Mouse (Mus musculus): Measurements from ENCODE around the gene Bckdha. TPM values are rescaled to one million over a fixed set of nuclear protein-coding genes. Genes with fewer than 3 reads are reported as not detected.

Gene Bckdha
- polyA plus RNA-seq, 1 experiment: 81.4 TPM

GRCm38 (mm10) chr7:25632679-25633078, 26.1 kb downstream of the Bckdha start:
- Histone ChIP-seq H3K4me1 (ENCODE audit: control insufficient read depth, insufficient read depth, insufficient read length) (peaks cover 53% of the 10 kb centered on the region), H3K4me3 (ENCODE audit: extremely low read depth, insufficient read depth, insufficient read length) (no peak overlapping the region), H3K36me3 (ENCODE audit: control insufficient read depth, insufficient read depth, low read length) (peaks cover 23% of the 10 kb centered on the region), H3K27ac (ENCODE audit: insufficient read depth, low read length) (peak overlapping the region; percentile 86), H3K27me3 (ENCODE audit: control insufficient read depth, insufficient read depth, low read length) (no peaks in the 10 kb centered on the region)
- no peak for TF ChIP-seq POLR2A (IDR thresholded peaks at IDR 0.05; ENCODE audit: low read depth, low read length)
- TF ChIP-seq CTCF (IDR thresholded peaks at IDR 0.05; ENCODE audit: extremely low read depth, insufficient read depth, insufficient read length, insufficient replicate concordance): no peak
- no peak for DNase-seq (ENCODE audit: low read depth in 1 of 2, low spot score in 2 of 2)
- 8% methylated on average over 5 of the region's 5 CpGs for WGBS

GRCm38 (mm10) chr7:25628323-25628620, 30.5 kb downstream of the Bckdha start:
- Histone ChIP-seq H3K36me3 (ENCODE audit: control insufficient read depth, insufficient read depth, low read length) (peaks cover 33% of the 10 kb centered on the region), H3K27ac (ENCODE audit: insufficient read depth, low read length) (peak overlapping the region; percentile 75), H3K4me1 (ENCODE audit: control insufficient read depth, insufficient read depth, insufficient read length) (peaks cover 36% of the 10 kb centered on the region), H3K4me3 (ENCODE audit: extremely low read depth, insufficient read depth, insufficient read length) (peak overlapping the region; percentile 63), H3K27me3 (ENCODE audit: control insufficient read depth, insufficient read depth, low read length) (no peaks in the 10 kb centered on the region)
- TF ChIP-seq CTCF (IDR thresholded peaks at IDR 0.05; ENCODE audit: extremely low read depth, insufficient read depth, insufficient read length, insufficient replicate concordance) (no peak), POLR2A (IDR thresholded peaks at IDR 0.05; ENCODE audit: low read depth, low read length) (no peak)
- no peak for DNase-seq (ENCODE audit: low read depth in 1 of 2, low spot score in 2 of 2)
- 77% methylated on average over 8 of the region's 8 CpGs for WGBS

- Histone ChIP-seq H3K4me1 (ENCODE audit: control insufficient read depth, insufficient read depth, insufficient read length) (peaks cover 30% of the 10 kb centered on the region), H3K27me3 (ENCODE audit: control insufficient read depth, insufficient read depth, low read length) (no peaks in the 10 kb centered on the region), H3K36me3 (ENCODE audit: control insufficient read depth, insufficient read depth, low read length) (peaks cover 34% of the 10 kb centered on the region), H3K27ac (ENCODE audit: insufficient read depth, low read length) (peak overlapping the region; percentile 79), H3K4me3 (ENCODE audit: extremely low read depth, insufficient read depth, insufficient read length) (peak overlapping the region; percentile 63)
- no peak for TF ChIP-seq CTCF (IDR thresholded peaks at IDR 0.05; ENCODE audit: extremely low read depth, insufficient read depth, insufficient read length, insufficient replicate concordance)
- no peak; the same call in 1 of the 2 replicates for TF ChIP-seq POLR2A (IDR thresholded peaks at IDR 0.05; ENCODE audit: low read depth, low read length)
- DNase-seq (ENCODE audit: low read depth in 1 of 2, low spot score in 2 of 2): peak in 1 of 2 experiments; percentile 62
- 19% methylated on average over 38 of the region's 38 CpGs for WGBS
Observed at GRCm38 (mm10) chr7:25627431-25628322, 31.1 kb downstream of the Bckdha start.

- WGBS: 21% methylated on average over 29 of the region's 29 CpGs
- Histone ChIP-seq H3K27me3 (ENCODE audit: control insufficient read depth, insufficient read depth, low read length) (no peaks in the 10 kb centered on the region), H3K4me1 (ENCODE audit: control insufficient read depth, insufficient read depth, insufficient read length) (peaks cover 21% of the 10 kb centered on the region), H3K36me3 (ENCODE audit: control insufficient read depth, insufficient read depth, low read length) (peaks cover 40% of the 10 kb centered on the region), H3K27ac (ENCODE audit: insufficient read depth, low read length) (peak within 1 kb of the TSS; percentile 79), H3K4me3 (ENCODE audit: extremely low read depth, insufficient read depth, insufficient read length) (peak within 1 kb of the TSS; percentile 63)
- TF ChIP-seq POLR2A (IDR thresholded peaks at IDR 0.05; ENCODE audit: low read depth, low read length) (no peak), CTCF (IDR thresholded peaks at IDR 0.05; ENCODE audit: extremely low read depth, insufficient read depth, insufficient read length, insufficient replicate concordance) (no peak)
- DNase-seq (ENCODE audit: low read depth in 1 of 2, low spot score in 2 of 2): peak in 1 of 2 experiments; percentile 56
Observed at GRCm38 (mm10) chr7:25626509-25627430, 32.0 kb downstream of the Bckdha start, which contains the start of gene B3gnt8. TSS of gene B3gnt8 (plus strand) at chr7:25626654.

- no peak for TF ChIP-seq POLR2A (IDR thresholded peaks at IDR 0.05; ENCODE audit: low read depth, low read length)
- TF ChIP-seq CTCF (IDR thresholded peaks at IDR 0.05; ENCODE audit: extremely low read depth, insufficient read depth, insufficient read length, insufficient replicate concordance): peak; percentile 48; the same call in 1 of the 2 replicates
- DNase-seq (ENCODE audit: low read depth in 1 of 2, low spot score in 2 of 2): peak in 1 of 2 experiments; percentile 61
- peaks cover 20% of the 10 kb centered on the region for H3K4me1 ChIP-seq (ENCODE audit: control insufficient read depth, insufficient read depth, insufficient read length)
- 85% methylated on average over 10 of the region's 10 CpGs for WGBS
- no peak overlapping the region for H3K4me3 ChIP-seq (ENCODE audit: extremely low read depth, insufficient read depth, insufficient read length)
- no peak overlapping the region for H3K27ac ChIP-seq (ENCODE audit: insufficient read depth, low read length)
- peaks cover 40% of the 10 kb centered on the region for H3K36me3 ChIP-seq (ENCODE audit: control insufficient read depth, insufficient read depth, low read length)
- H3K27me3 ChIP-seq (ENCODE audit: control insufficient read depth, insufficient read depth, low read length): no peaks in the 10 kb centered on the region
Observed at GRCm38 (mm10) chr7:25625594-25626250, 33.1 kb downstream of the Bckdha start.

GRCm38 (mm10) chr7:25624851-25625250, 33.9 kb downstream of the Bckdha start:
- H3K27me3 ChIP-seq (ENCODE audit: control insufficient read depth, insufficient read depth, low read length): no peaks in the 10 kb centered on the region
- 56% methylated on average over 5 of the region's 5 CpGs for WGBS
- H3K27ac ChIP-seq (ENCODE audit: insufficient read depth, low read length): peak overlapping the region; percentile 49
- peaks cover 33% of the 10 kb centered on the region for H3K36me3 ChIP-seq (ENCODE audit: control insufficient read depth, insufficient read depth, low read length)
- DNase-seq (ENCODE audit: low read depth in 1 of 2, low spot score in 2 of 2): no peak
- peaks cover 19% of the 10 kb centered on the region for H3K4me1 ChIP-seq (ENCODE audit: control insufficient read depth, insufficient read depth, insufficient read length)
- H3K4me3 ChIP-seq (ENCODE audit: extremely low read depth, insufficient read depth, insufficient read length): no peak overlapping the region
- TF ChIP-seq CTCF (IDR thresholded peaks at IDR 0.05; ENCODE audit: extremely low read depth, insufficient read depth, insufficient read length, insufficient replicate concordance) (no peak), POLR2A (IDR thresholded peaks at IDR 0.05; ENCODE audit: low read depth, low read length) (no peak)

All from spleen, adult 2 months (tissue).